Mouse (Mus musculus): ENCODE measurements at regions not wholly inside any gene's neighbourhood (a gene's known extent, or its start where the extent isn't known, plus 50 kb on each side); places are given as distances from the start of the nearest gene placed in this dataset.

DNA sequence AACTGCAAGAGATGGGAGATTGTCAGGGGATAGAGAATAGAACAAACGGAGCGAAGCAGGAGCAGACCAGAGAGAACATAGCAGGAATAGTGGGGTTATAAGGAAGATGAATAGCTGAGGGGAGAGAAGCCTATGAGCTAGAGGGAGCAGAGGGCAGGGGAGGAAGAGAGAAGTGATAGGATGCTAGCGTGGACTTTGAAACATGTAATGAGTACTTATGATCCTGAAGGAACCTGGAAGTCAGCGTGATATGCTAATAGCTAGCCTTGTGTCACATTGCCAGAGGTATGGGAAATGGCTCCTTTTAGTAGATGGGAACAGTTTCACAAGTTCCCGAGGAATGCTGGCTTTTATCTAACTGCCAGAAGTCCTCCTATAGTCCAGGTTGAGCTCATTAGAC lies 51.8 kb downstream of the Calml3 start:
- no peak for DNase-seq (ENCODE audit: extremely low spot score)

DNA sequence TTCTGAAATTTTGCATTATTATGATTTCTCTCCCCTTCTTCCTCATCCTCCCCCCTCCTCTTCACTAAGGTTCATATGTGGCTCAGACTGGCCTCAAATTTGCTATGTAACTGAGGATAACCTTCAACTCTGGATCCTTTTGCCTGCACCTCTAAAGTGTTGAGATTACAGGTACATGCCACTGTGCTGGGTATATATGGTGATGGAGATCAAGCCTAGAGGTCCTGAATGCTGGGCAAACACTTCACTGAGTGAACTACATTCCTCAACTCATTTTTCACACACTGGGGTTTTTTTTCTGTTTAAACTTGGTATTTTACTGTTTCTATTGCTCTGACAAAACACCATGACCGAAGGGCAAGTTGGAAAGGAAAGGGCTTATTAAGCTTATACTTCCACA lies 52.9 kb downstream of the Calml3 start:
- DNase-seq (ENCODE audit: extremely low spot score), result no peak

DNA sequence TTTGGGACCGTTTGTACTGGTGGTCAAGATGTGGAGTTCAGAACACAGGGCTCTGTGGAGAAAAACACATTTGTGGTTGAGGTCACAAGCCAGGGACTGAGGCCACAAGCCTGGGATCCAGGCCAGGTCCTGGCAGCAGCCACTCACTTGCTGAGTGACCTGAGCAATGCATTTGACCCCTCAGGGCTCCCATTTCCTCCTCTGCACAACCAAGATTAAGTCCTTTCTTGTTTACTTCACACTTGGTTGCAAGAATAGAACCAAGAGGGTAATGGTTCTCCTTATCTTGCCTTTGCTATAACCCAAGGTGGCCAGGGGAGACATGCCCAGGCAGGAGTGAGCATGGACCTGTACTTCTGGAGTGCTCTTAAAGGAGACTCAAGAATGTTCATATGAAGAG lies 53.4 kb downstream of the Calml3 start:
- no peak for DNase-seq (ENCODE audit: extremely low spot score)

DNA sequence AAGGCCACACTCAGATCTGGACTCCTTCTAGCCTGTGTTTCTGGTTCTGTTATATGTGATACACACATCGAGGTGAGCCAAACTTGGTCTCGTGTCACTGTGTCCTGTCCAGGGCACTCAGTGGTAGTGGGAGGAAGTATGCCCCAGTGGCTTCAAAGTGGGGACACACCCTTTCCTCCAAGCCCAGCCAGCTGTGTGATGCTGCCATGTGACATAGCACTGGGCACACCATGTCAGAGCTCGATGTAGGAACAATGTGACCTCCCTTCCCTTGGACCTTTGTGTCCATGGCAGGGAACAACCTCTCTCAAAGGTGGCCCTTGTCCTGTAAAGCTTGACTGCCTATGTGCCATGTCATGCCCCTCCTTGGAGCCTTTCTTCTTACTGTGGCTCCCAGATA lies 54.5 kb downstream of the Calml3 start:
- no peak for DNase-seq (ENCODE audit: extremely low spot score)

DNA sequence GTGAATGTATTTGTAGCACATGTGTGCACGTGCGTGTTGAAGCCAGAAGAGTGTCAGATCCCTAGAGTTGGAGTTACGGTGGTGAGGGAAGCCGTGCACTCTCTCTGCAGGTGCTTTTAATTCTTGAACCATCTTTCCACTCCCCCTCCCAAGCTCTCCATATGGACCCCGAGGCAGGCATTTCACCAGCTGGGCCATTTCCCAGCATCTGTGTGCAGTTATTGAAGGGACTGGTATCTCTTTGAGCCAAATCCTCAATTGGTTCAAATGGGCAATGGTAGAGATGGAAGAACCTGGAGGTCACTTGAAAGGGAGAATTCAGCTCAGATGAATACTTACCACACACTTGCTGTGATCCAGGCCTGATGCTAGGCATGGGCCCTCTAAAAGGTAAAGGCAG lies 55.3 kb downstream of the Calml3 start:
- no peak for DNase-seq (ENCODE audit: extremely low spot score)

DNA sequence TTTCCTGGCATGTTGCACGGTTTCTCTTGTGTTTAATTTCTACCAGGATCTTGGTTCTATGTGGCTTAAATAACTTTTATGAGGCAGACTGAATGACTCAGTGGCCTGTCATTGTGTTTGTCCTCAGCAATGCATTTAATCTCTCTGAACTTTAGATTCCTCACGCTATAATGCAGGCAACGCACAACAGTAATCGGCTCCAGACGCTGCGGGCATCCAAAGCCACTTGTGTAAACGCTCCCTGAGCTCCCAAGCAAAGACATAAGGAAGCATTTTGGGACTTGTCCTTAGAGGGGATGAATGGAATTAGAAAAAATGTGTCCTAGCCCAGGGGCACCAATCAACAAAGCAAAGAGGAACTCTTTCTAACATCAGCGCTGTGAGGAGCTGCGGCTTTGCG lies 57.6 kb downstream of the Calml3 start:
- no peak for DNase-seq (ENCODE audit: extremely low spot score)

DNA sequence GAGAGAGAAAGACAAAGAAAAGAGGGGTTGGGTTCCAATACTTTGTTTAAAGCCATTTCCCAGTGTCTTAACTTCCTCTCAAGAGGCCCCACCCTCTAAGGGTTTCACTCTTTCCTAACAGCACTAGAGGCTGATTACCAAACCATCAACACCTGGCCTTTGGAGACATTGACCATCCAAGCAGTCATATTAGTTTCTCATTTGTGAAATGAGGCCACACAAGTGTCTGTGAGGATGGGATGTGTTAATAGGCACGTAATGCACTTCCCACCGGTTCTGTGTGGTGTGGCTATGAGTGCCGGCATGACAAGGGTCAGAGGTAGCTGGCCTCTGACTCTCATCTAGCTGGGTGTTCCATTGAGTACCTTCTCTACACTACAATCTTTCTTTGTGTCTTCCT lies 59.2 kb downstream of the Calml3 start:
- DNase-seq (ENCODE audit: extremely low spot score), result no peak

DNA sequence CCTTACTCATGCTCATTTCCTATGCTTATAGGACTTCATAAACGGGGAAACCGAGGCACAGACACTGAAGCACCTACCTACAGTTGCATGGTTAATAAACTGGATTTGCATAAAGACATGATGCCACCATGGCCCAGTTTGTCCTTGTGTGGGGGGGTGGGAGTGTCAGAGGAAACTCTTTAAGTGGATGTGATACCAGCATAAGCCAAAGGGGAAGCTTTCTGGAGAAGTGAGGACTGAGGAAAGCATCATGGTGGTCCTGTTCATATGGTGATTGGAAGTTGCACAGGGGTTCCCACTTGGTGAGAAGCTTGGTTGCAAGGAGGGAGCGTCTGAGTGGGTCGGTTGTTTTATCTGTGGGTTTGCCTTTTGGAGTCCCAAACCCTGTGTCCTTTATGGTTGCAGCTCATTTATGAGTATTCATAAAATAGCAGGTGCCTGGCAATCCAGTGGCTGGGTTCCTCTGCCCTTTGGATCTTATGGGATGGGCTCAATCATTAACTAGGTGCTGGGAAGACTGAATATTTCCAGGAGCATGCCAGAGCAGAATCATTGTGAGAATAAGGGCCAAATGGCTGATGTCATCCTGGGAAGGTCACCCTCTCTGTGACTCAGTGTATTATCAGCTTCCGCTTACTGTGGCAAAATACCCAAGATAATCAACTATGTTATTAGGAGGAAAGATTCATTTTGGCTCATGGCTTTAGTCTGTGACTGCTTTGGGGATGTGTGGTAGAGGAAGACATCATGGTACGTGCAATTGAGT lies 60.2 kb downstream of the Calml3 start:
- no peak for DNase-seq (ENCODE audit: extremely low spot score)

DNA sequence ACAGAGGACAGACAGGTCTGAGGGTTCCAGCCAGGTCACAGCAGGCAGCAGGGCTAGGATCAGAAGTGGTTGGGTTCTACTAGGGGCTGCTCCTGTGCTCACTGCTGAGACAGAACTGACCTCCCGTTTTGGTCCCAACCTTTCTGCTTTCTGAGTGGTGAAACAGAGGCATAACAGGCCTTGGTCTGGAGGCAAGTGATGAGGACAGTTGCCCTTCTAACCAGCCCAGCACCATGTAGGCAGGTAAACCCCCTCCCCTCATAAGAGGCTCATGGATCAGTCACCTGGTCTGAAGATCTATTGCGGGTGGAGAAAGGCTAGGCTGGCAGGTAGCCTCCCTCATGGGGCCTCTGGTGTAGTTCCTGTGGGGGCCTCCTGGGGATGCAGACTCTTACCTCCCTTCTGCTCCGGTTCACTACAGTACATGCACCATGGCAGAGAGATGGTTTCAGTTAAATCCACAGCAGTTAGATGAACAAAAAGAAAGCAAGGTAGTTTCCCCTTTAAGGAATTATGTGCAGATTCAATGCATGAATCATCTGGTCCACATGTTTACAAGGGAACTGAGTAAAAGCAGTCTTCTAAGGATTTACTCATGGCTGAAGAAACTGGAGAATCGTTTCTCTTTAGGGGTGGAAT lies 61.2 kb downstream of the Calml3 start:
- DNase-seq (ENCODE audit: extremely low spot score), result no peak

DNA sequence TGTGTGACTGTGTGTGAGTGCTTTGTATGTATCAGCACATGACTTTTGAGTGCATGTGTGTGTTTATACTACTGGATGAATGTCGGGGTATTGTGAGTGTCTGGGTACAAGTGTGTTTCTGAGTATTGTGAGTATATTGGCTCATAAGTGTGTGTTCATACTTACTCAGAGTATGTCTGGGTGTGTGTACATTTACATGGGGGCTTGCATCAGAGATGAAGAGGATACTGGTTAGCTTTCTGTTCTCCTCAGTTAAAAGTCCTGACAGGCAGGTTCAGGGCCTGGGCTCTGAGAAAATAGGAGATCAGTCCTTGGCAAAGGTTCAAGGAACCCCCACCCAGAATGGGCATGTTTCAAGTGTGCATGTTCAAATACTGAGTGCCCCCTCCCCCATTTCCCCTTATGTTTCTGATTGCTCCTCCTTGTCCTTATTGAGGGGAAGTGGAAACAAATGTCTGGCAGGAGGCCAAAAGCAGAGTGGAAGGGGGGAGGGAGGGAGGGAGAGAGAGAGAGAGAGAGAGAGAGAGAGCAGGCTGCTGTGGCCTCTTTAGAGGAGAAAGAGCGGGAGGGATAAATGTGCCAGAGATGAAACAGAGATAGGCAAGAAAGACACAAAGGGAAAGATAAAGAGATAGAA lies 61.9 kb downstream of the Calml3 start:
- peak; percentile 44 for DNase-seq (ENCODE audit: extremely low spot score)

DNA sequence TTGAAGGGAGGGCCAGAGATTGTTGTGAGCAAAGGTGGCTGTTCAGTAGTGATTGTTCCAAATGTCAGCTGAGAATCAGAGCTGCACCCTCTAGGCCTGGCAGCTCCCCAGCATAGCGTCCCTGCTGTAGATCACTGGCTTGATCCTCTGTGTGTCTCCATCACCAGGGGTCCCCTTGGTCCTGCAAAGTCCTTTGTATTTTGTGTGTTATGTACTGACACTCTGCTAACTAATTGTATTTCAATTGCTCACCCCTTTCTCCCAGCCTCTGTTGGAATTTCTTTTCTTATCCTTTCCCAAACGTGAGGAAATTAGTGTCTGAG lies 73.5 kb downstream of the Calml3 start:
- DNase-seq (ENCODE audit: extremely low spot score), result no peak

DNA sequence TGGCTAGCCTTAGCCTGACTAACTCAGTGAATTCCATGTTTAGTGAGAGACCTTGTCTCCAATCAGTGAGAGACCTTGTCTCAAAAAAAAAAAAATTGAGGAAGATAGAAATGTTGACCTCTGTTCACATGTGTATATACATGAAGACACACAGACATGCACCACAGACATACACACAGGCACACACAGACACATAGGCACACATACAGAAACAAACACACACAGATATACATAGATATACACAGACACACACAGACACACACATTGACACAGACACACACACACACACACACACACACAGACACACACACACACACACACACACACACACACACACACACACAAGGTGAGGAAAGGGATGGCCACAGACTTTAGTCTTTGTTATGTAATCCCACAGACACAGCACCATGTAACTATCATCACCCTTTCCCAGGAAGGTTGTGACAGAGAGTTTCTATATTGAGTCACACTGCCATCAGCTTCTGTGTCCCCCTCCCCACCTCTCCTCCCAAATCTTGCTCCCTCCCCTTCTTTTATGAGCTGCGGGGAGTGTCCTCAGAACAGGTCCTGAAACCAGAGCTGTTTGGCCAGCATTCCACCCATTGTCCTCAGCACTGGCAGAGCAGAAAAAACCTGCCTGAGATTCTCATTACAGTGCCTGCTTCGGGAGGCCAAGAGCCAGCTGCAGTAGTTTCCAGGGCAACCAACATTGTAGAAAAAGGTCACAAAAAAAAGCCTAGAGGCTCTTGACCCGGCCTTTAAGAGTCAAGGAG lies 74.0 kb downstream of the Calml3 start:
- peak; percentile 75 for DNase-seq (ENCODE audit: extremely low spot score)

DNA sequence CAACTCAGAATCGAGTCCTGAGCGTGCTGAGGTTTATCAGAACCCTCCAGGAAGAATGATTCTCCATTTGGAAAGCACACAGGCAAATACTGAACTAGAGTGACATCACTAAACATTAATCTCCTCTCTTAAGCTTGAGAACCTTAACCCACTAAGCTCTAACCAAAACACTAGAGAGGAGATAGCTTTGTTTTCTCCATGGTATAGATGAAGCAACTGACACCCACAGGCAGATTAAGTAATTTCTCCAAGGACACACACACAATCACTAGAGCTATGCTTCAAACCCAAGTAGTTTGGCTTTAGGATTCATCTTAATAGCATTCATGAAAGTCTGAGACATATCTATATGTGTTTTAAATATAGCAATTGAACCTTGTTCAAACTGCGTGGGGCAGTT lies 75.2 kb downstream of the Calml3 start:
- no peak for DNase-seq (ENCODE audit: extremely low spot score)

DNA sequence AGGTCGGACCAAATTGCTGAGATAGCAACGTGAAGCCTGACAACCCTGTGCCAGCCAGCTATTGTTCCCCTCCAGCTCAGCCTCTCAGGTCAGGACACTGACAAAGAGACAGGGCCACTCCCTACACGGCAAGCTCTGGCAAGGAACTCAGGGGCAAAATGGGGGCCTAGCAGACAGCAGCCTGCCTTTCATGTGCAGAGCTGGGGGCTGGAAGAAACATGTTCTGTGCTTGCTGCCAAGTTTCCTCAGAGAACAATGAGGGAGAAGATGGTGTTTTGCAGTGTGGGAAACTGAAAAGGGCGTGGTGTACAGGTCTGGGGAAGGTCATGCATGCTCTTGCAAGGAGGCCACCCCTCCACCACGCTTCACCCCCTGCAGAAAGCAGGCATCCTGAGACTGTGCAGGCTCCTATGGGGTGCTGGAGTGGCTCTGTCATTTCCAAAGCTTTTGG lies 77.8 kb downstream of the Calml3 start:
- no peak for DNase-seq (ENCODE audit: extremely low spot score)

DNA sequence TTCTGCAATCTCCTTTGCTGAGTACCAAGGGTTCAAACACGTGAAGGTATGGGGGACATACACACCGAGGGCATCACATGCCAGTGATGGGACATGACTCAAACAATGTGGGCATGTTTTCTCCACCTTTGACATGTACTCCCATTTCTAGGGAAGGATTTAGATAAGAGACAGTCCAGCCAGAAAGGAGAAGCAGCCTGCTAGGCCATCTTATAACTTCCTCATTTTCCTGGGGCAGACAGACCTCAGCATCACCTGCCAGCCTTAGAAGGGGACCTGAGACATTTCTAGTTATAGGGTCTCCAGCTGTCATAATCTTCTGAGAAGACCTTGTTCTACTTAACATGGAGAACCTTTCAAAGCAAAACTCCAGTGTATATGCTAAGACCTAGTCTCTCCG lies 78.3 kb downstream of the Calml3 start:
- DNase-seq (ENCODE audit: extremely low spot score), result no peak

DNA sequence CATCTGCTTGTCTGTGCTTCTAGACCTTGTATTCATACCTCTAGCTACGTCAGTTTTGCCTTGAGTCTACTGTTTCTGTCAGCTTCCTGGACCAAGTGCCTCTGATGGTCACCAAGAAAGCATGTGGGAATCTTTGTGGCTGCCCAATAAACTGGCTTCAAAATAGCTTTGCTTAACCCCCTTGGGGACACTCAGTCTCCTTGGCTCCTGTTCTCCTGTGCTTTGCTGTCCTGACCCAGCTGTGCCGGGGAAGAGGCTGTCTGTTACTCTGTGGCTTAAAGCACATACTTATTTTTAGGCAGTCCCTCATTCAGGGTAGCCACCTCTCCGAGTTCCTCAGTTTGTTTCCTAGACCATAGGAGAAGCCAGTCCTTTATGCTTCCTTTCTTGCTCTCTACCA lies 79.8 kb downstream of the Calml3 start:
- DNase-seq (ENCODE audit: extremely low spot score), result no peak

DNA sequence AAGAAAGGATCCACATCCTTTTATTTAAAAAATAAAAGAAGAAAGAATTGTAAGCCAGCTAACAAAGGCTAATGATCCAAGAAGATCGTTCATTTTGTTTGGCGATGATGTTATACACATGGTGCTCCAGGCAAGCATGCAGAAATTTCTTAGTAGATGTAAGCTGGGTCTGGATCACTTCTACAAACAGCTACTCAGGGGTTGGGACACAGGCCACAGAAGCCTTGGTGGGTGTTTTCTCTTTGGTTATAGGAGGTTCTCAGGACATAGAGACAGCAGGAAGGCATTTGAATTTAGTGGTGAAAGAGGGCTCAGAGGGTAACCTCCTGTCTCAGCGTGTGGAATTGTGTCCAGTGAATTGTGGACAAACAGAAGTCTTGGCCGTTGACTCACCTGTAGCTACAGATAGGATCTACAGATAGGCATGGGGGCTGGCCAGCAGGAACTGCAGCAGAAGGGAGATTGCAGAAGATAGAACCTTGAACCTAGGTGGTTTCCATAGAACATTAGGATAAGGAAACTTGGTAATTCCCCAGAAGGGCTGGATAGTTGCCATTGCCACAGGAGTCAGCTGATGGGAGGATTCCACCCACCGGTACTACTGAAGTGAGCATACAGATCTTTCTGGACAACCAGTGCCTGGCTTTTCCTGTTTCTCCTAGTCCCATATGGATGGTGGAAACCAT lies 80.5 kb downstream of the Calml3 start:
- no peak for DNase-seq (ENCODE audit: extremely low spot score)

DNA sequence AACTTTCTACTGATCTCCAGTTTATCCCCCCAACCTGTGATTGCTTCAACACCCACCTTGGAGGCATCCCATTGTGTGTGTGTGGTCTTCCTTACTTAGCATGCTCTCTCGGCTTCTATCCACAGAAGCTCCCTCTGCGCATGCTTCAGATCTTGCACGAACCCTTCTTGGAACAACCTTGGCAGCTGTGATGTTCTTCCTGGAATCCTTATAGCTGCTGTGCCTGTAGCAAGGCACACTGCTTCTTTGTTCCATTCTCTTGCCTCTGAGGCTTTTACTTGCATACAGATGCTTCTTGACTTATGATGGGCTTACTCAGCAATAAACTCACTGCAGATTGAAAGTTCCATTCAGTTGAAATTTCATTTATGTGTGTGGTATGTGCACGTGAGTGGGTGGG lies 81.2 kb downstream of the Asb13 start:
- no peak for DNase-seq (ENCODE audit: extremely low spot score)

DNA sequence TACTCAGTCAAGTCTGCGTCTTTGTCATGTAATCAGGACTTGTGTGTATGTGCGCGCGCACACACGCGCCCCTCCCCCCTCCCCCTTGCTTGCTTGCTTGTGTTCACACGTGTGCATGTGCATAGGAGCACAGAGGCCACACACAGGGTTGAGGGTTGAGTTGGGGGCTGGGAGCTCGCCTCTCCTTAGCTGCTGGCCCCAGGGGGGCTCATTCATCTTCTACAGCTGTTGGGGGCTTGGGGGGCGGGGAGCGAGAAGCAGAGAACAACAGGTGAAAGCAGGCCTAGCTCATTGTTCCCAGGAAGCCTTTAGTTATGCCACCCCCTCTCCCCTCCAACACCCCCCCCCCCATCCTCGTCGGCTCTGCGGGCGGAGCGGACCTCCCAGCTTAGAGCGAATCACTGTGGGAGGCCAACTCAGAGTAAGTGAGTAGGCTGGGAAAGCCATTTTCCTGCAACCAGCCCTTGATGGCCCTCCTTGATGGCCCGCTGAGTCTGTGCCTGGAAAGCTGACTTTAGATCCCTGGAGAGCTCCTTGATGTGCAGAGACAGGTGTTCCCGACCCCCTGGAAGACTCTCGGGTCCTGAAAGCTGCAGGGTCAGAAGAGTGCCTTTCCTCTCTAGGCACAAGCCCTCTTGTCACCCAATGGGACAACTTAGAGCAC lies 78.8 kb downstream of the Asb13 start:
- DNase-seq (ENCODE audit: extremely low spot score), result peak; percentile 82

DNA sequence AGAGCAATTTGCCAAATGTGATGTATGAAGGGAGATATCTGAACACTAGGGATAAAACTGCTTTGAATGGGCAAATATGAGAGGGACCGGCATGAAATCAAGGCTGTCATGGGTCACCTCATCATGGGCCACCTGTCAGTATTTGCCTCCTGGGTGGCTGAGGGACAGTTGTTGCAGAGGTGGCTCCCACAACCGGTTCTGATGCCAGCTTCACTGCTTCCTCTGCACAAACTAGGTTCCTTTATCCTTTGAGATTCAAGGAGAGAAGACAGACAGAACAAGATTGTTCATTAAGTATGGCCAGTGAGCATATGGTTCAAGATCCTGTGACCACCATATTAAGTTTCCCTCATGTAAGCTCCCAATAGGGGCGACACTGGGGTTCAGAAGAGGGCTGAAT lies 78.3 kb downstream of the Asb13 start:
- no peak for DNase-seq (ENCODE audit: extremely low spot score)

DNA sequence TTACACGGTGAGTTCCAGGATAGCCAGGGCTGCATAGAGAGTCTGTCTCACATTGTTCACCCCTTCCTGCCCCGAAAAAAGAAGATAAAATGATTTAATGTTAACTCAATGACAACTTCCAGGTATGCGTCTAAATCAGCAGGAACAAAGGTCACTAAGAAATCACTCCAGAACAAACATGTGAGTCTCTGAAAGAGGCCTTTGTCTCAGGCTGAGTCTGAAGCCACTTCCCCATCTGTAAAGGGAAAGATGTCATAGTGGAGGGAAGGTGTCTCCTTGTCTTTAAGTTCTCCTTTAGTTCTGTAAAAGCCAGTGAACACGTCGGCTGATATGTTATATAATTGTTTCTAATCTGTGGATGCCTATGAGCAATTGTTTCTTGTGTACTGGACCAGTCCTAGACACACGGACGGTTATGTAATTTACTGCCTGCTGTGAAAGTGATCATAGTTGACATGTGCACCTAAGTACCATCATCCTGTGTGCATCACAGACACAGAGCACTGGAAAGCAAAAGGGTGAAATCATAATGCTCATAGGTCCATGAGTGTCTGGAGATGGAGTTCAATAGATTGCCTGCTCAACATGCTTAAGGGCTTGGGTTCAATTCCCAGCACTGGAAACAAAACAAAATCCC lies 76.3 kb downstream of the Asb13 start:
- DNase-seq (ENCODE audit: extremely low spot score), result no peak

All from embryo, embryonic 9.5 days (tissue).